Mouse (Mus musculus) ovary, adult 2 months (tissue): ENCODE measurements around the gene Slc9a8. TPM values are rescaled to one million over a fixed set of nuclear protein-coding genes. Genes with fewer than 3 reads are reported as not detected.

Experiments
- polyA plus RNA-seq: library from polyadenylated mRNA; depleted of rRNA; stranded (reverse); fragments of >200 nt; gene quantifications from 2 replicates; pipeline ENCODE4 v1.2.3, GENCODE M21; 2012; rRNA removed

The Slc9a8 gene
- polyA plus RNA-seq: 46.3 and 47.4 TPM in 2 replicates

DNA sequence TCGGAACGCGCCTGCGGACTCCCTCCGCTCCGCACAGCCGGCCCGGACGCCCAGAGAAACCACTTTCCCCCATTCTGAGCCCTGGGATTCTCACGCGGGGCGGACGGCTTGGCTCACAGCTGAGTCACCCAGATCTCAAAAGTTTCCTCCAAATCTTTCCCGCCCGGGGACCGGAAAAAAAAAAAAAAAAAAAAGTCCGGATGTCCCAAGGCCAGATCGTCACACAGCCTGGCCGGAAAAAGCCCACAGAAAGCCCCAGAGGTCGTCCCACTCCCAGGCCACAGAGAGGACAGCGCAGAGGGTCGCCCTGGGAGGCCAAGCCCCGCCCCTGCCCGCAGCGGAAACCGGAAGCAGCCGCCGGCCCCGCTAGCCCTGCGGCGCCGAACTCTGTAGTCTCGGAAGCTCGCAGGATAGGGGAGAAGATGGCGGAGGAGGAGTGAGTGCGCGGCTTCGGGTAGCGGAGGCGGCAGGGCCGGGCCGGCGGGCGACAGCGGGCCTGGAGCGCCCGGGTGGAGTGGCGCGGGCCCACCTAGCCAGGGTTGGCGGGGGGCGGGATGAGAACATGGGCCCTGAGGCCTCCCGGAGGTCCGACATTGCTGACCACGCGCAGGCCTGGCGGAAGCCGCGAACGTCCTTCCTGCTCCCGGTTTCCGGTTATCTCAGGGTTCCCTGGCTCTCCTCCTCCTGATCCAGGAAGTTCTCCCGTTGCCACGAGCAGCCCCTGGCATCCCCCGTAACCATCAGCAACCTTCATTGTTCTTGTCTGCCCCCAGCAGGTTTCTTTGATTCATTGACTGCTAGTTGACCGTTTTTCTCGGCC lies at the start of gene Slc9a8:
Gene Slc9a8 (plus strand): TSS at position 383 of the 820 bp plus-strand sequence.

GRCm38 (mm10) chr2:167491757-167492708 lies 70.5 kb downstream of the Slc9a8 start, which contains the start of gene Rnf114:
Rnf114 (plus strand) TSS chr2:167492645.

DNA sequence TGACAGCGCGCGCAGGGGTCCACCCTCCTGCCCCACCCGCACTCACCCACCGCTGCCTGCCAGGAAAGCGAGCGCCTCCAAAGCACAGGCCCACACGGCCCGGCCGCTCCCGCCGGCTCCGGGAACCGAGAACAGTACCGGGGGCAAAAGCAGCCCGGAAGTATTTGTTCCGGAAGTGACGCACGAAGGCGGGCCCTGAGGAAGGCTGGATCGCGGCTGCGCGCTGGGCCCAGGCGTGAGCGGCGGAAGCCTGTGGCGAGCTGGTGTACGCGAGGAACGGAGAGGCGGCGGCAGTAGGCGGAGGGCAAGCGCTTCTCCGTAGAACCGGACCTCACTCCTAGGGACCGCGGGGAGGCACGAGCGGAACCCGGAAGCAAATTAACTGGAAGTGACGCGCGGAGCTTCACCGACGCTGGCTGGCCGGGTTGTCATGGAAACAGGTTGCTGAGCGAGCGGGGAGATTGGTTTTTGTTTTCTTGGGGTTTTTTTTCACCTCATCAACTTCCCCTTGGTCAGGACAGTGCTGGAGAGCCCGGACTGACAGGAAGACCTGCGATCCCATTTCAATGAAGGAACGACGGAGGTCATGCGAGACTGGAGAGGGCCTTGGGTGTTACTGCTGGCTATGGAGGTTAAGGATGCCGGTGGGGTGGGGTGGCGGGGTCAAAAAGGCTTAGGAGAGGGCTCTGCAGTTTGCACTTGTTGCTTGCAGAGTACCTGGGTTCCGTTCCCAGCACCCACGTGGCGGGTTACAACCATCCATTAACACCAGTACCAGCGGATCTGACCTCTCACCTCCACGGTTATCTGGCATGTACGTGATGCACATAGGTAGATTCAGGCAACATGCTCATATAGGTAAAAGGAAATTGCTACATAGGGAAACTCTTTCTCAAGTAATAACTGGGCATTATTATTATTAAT lies 71.5 kb downstream of the Slc9a8 start, which contains the start of gene Spata2:
Gene Spata2 (minus strand): TSS at position 175 of the 924 bp plus-strand sequence.

Other genes starting within 250 kb of the Slc9a8 start
- gene Kcnb1, start 231.6 kb upstream of the Slc9a8 start, polyA plus RNA-seq: 8.5 and 8.6 TPM in 2 replicates
- gene Ptgis, start 181.1 kb upstream of the Slc9a8 start, polyA plus RNA-seq: 135 and 147 TPM in 2 replicates
- gene B4galt5, start 72.5 kb upstream of the Slc9a8 start, polyA plus RNA-seq: 23.6 and 27.9 TPM in 2 replicates
- gene Rnf114, start 70.9 kb downstream of the Slc9a8 start, polyA plus RNA-seq: 77.5 and 96.8 TPM in 2 replicates
- gene Spata2, start 71.2 kb downstream of the Slc9a8 start, polyA plus RNA-seq: 32.3 and 38.4 TPM in 2 replicates
- 57.7 and 77.1 TPM in 2 replicates for gene Snai1, start 116.5 kb downstream of the Slc9a8 start, polyA plus RNA-seq
- gene Ube2v1, start 210.4 kb downstream of the Slc9a8 start, polyA plus RNA-seq: 89.5 and 105 TPM in 2 replicates
- gene Gm20431, start 239.8 kb downstream of the Slc9a8 start, polyA plus RNA-seq: 3.5 and 8.4 TPM in 2 replicates